Mouse (Mus musculus) right cerebral cortex, postnatal 14 days (tissue): ENCODE measurements around the gene Cactin.

Experiments
- DNase-seq: peaks from one replicate; pipeline ENCODE4 v3.0.0; 2022

Cactin gene

DNA sequence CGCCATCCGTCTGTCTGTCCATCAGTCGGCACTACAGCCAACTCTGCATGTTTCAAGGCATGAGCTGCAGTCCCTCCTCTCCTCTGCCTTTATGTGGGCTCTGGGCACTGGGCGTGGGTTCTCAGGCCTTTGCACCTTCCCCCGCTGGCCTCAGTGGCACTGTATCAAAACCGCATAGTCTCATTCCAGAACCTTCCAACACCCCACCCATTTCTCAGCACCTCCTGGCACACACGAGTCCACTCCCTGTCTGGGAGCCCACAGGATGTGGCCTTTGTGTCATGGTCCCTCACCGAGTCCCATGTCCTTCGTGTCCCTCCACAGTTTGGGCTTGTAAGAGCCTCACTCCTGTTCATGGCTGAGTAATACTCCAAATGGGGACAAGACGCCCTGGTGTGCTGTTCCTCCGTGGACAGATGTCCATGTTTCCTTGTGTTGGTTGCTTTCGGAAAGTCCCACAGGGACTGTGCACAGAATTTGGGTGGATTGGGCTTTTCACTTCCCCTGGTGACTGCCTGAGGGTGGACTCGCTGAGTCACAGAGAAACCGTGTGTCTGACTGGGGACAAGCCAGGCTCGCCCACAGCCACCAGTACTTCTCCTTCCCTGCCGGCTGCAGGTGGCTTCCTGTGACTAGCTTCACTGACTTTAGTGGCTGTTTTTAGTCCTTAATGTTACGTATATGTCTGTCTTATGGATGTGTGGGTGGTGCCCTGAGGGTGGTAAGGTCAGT is 22.4 kb upstream of the Cactin start:
- DNase-seq: no peak

DNA sequence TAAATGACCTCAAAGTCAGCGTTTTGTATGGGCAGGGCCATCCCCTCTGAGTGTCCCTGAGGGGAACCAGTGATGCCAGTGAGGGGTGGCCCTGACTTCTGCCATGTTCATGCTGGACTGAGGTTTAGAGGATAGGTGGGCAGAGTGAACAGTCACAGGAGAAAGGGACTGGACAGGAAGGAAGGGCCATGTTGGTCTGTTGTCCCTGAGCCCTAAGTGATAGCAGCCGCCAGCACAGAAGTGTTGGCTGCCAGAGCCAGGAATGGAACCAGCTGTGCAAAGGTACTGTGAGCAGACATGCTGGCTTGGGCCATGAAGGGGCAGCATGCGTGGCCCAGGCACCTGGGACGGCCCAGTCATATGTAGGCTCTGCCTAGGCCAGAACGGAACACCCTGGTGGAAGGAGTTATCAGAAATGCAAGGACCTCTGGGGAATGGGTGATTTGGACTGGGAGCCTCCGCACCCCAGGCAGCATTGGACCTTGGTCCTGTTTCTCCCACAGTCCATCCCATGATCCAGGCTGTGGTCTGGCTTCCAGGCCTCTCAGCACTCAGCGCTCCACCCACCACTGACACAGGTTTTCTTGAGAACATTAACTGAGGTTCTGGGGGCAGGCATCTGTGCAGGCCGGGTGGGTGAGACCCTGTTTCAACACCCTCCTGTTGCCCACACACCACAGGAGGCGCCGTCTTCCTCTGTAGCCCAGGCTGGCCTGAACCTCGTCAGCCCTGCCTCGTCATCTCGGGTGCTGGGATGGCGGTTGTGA is 21.1 kb upstream of the Cactin start:
- no peak for DNase-seq

GRCm38 (mm10) chr10:81300352-81300907 is 20.5 kb upstream of the Cactin start:
- no peak for DNase-seq

DNA sequence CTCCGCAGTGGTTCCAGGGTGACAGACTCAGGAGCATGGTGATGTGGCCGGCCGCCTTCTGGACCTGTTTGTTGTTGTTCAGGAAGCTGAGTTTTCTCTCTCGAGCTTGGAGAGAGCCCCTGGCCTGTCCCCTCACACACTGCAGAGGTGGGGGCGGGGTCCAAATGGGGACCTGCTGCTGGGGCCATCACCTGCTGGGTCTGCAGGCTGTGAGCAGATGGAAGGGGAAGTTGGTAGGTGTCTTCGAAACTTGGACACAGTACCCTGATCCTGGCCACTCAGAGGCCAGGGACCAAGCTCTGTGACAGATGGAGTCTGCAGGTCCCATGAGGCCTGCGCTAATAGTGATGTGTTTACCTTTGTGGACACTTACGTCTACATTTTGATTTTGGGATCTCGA is 19.6 kb upstream of the Cactin start:
- DNase-seq: no peak

DNA sequence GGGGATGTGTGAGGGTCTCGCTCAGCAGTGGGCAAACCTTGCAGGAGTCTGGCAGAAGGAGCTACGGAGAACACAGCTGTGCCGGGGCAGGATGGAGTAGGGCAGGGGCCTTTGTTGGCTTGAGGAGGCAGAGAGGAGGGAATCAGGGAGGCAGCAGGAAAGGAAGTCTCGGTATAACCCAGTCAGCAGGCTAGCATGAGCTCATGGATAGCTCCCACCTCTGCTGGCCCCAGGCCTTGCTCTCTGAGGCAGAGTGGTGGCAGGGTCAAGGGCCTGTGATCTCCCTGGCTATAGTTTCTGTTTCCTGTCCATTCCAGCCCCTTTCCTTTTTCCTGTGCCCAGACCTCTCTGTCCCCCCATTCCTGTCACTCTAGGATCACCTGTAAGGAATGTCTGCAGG is 18.6 kb upstream of the Cactin start:
- no peak for DNase-seq

GRCm38 (mm10) chr10:81302781-81303218 is 18.1 kb upstream of the Cactin start:
- peak; percentile 62 for DNase-seq

- DNase-seq: no peak
Measured at GRCm38 (mm10) chr10:81303258-81303657, 17.6 kb upstream of the Cactin start.

DNA sequence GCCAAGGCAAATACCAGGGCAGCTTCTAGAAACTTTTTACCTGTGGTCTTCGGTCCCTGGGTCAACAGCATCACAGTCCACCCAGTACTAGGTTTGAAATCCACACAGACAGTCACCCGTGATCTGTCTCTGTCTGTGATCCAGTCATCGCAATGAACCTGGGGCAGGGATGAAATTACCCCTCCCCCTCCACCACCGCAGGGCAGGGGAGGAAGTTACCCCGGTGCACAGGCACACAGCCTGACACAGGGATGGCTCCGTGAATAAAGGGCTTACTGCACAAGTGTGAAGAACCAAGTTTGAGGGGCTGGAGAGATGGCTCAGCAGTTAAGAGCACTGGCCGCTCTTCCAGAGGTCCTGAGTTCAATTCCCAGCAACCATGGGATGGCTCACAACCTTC is 17.1 kb upstream of the Cactin start:
- no peak for DNase-seq

DNA sequence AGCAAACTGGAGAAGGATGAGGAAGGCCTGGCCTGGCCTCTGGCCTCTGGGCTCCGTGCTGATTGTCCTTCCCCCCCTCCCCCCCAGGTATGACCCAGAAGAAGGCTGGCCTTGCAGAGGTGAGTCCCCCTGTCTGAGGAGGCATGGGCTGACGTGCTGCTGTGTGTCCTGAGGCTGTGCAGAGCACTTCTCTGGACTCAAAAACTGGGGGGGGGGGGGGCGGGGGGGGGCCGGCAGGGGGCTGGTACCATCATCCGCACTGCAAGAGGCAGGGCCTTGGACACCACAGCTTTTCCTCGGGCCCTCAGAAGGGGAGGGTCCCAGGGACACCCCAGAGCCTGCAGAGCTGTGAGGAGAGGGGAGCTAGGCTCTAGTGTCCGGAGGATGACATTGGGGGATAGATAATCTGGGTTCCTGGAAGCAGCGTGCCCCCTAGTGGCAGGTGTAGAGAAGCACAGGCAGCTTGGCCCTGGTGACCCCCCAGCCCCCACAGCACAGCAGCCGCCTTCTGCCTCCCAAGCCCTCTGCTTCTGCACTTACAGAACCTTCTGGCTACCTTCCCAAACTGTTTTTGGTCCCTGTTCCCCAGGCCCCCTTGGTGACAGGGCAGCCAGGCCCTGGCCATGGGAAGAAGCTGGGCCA is 16.2 kb upstream of the Cactin start:
- no peak for DNase-seq

- DNase-seq: no peak
Measured at GRCm38 (mm10) chr10:81305663-81306062, 15.2 kb upstream of the Cactin start.

GRCm38 (mm10) chr10:81306173-81306668 is 14.7 kb upstream of the Cactin start:
- DNase-seq: no peak

GRCm38 (mm10) chr10:81306837-81307682 is 13.8 kb upstream of the Cactin start:
- no peak for DNase-seq

GRCm38 (mm10) chr10:81309571-81309970 is 11.3 kb upstream of the Cactin start:
- no peak for DNase-seq

GRCm38 (mm10) chr10:81313581-81313980 is 7.3 kb upstream of the Cactin start:
- no peak for DNase-seq

DNA sequence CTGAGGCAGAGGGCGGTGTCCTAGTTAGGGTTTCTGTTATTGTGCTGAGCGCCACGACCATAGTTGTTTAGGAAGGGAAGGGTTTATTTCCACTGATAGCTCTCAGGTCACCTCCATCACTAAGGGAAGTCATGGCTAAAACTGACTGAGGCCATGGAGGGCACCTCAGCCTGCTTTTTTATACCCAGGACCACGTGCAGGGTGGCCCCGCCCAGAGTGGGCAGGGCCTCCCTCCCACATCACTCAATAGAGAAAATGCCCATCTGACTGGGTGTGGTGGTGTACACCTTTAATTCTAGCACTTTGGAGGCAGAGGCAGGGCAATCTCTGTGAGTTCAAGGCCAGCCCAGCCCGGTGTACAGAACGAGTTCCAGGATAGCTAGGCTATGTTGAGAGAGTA is 6.7 kb upstream of the Cactin start:
- no peak for DNase-seq

- no peak for DNase-seq
Measured at GRCm38 (mm10) chr10:81315587-81315986, 5.3 kb upstream of the Cactin start.

DNA sequence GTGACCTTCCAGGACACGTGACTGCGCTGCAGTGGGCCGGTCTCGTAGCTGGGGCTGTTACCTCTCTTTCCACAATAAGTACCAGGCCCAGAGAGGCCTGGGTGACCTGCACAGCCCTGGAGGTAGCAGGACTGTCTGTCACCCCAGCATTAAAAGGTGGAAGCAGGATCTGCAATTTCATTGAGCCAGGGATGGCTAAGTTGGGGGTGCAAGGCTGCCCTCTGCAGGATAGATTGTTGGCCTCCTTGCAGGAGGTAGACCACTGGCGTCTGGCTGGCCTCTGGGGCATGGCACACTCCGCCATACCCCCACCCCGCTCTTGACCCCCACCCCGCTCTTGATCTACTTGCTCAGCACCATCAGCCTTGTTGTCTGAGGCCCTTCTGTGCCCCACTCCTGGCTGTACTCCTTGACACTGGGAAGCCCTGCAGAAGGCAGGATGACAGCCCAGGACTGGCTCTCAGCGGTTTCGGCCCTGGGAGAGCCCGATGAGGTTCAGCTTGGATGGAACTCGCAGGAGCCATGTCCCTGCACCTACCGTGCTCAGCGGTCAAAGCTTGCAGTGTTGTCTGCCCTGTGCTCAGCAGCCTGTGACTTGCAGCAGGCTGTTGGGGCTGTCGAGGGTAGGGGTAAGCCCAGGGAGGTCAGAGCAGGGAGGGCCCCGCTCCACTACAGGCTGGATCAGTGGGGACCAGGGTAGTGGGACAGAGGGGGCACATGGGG is 4.4 kb upstream of the Cactin start:
- DNase-seq: no peak

- no peak for DNase-seq
Measured at GRCm38 (mm10) chr10:81317273-81317672, 3.6 kb upstream of the Cactin start.

- peak; percentile 52 for DNase-seq
Measured at GRCm38 (mm10) chr10:81318589-81319329, 2.1 kb upstream of the Cactin start.

GRCm38 (mm10) chr10:81319330-81319699 is 1.6 kb upstream of the Cactin start:
- DNase-seq: no peak
